Mouse (Mus musculus) myocyte (in vitro differentiated cells): ENCODE results near the gene Nupl2. TPM values are rescaled to one million over a fixed set of nuclear protein-coding genes. Genes with fewer than 3 reads are reported as not detected.

Experiments used
- H3K27me3 ChIP-seq: one replicate; pipeline ENCODE4 v1.6.1; 2011; ENCODE audit not compliant: control insufficient read depth, insufficient read depth, insufficient read length
- H3K36me3 ChIP-seq: one replicate; pipeline ENCODE4 v1.6.1; 2011; ENCODE audit not compliant: control insufficient read depth, insufficient read depth
- H3K4me2 ChIP-seq: one replicate; pipeline ENCODE4 v1.6.1; 2011; ENCODE audit warnings: low read depth, control low read depth
- H3K4me3 ChIP-seq: one replicate; pipeline ENCODE4 v1.5.1; 2011; ENCODE audit warnings: mild to moderate bottlenecking, control low read depth, moderate library complexity
- H3K79me2 ChIP-seq: one replicate; pipeline ENCODE4 v1.6.1; 2011; ENCODE audit not compliant: control insufficient read depth, insufficient read depth
- H3ac ChIP-seq: one replicate; pipeline ENCODE4 v1.6.1; 2011; ENCODE audit not compliant: control insufficient read depth, insufficient read length
- CEBPB ChIP-seq: IDR thresholded peaks from 2 replicates; pipeline ENCODE4 v1.6.1; 2011; ENCODE audit warnings: mild to moderate bottlenecking, moderate library complexity; ENCODE audit not compliant: poor library complexity, insufficient read depth, severe bottlenecking
- E2F4 ChIP-seq: IDR thresholded peaks from one replicate; pipeline ENCODE4 v1.6.1; 2011; ENCODE audit warnings: mild to moderate bottlenecking, control low read depth, moderate library complexity; ENCODE audit not compliant: insufficient read depth
- MAX ChIP-seq: IDR thresholded peaks from one replicate; pipeline ENCODE4 v1.6.1; 2011; ENCODE audit warnings: low read depth, mild to moderate bottlenecking, control low read depth
- MYOD1 ChIP-seq, 3 experiments: IDR thresholded peaks; one replicate each; pipeline ENCODE4 v1.6.1; 2011; ENCODE audit warnings: control low read depth in 2 of 3, low read depth in 2 of 3, mild to moderate bottlenecking in 2 of 3, moderate library complexity in 1 of 3; ENCODE audit not compliant: insufficient read length in 2 of 3, control insufficient read depth in 1 of 3
- MYOG ChIP-seq, 3 experiments: IDR thresholded peaks; one replicate each; pipeline ENCODE4 v1.6.1; 2011; ENCODE audit warnings: control low read depth in 2 of 3, low read depth in 2 of 3, mild to moderate bottlenecking in 2 of 3; ENCODE audit not compliant: insufficient read length in 2 of 3, control insufficient read depth in 1 of 3, insufficient read depth in 1 of 3
- POLR2A ChIP-seq: IDR thresholded peaks from one replicate; pipeline ENCODE4 v1.6.1; 2011; ENCODE audit warnings: low read depth, mild to moderate bottlenecking, control low read depth, moderate library complexity; ENCODE audit not compliant: insufficient read length
- POLR2AphosphoS2 ChIP-seq: IDR thresholded peaks from one replicate; pipeline ENCODE4 v1.6.1; 2011; ENCODE audit warnings: low read depth, control low read depth; ENCODE audit not compliant: insufficient read length
- REST ChIP-seq: IDR thresholded peaks from one replicate; pipeline ENCODE4 v1.6.1; 2011; ENCODE audit warnings: mild to moderate bottlenecking, control low read depth, moderate library complexity; ENCODE audit not compliant: insufficient read depth, insufficient read length
- SRF ChIP-seq: IDR thresholded peaks from one replicate; pipeline ENCODE4 v1.6.1; 2011; ENCODE audit warnings: low read depth; ENCODE audit not compliant: control insufficient read depth, insufficient read length
- TCF12 ChIP-seq: IDR thresholded peaks from one replicate; pipeline ENCODE4 v1.6.1; 2011; ENCODE audit warnings: mild to moderate bottlenecking, control low read depth; ENCODE audit not compliant: poor library complexity, insufficient read depth, severe bottlenecking
- TCF3 ChIP-seq: IDR thresholded peaks from one replicate; pipeline ENCODE4 v1.6.1; 2011; ENCODE audit warnings: low read depth, control low read depth; ENCODE audit not compliant: insufficient read length
- USF1 ChIP-seq: IDR thresholded peaks from one replicate; pipeline ENCODE4 v1.6.1; 2011; ENCODE audit warnings: low read depth, mild to moderate bottlenecking, control low read depth, moderate library complexity
- polyA plus RNA-seq: library from polyadenylated mRNA; unstranded; fragments of >200 nt; fragmentation: generic; extraction: Trizol; gene quantifications from one replicate; pipeline ENCODE4 v1.2.1, GENCODE M21; 2012; ENCODE audit warnings: missing spikeins

Nupl2 gene
- polyA plus RNA-seq, 1 experiment, result 6.0 TPM

- TF ChIP-seq MYOG (IDR thresholded peaks at IDR 0.05; ENCODE audit: control insufficient read depth in 1 of 3, insufficient read depth in 1 of 3, insufficient read length in 2 of 3, low read depth in 2 of 3), result no peak
- no peak for TF ChIP-seq POLR2A
- no peak for TF ChIP-seq SRF
- no peak for TF ChIP-seq E2F4
- TF ChIP-seq MYOD1 (IDR thresholded peaks at IDR 0.05; ENCODE audit: control insufficient read depth in 1 of 3, insufficient read length in 2 of 3, low read depth in 2 of 3), result no peak
- TF ChIP-seq POLR2AphosphoS2, result no peak
- Histone ChIP-seq H3K79me2 (no peaks in the 10 kb centered on the region), H3K36me3 (peaks cover 4% of the 10 kb centered on the region), H3K27me3 (no peaks in the 10 kb centered on the region), H3K4me2 (no peak overlapping the region), H3K4me3 (no peak overlapping the region), H3ac (no peak overlapping the region)
These were observed 38.7 kb upstream of the Nupl2 start for GRCm38 (mm10) chr5:24125910-24126636.

- Histone ChIP-seq H3K36me3 (peaks cover 4% of the 10 kb centered on the region), H3K79me2 (no peaks in the 10 kb centered on the region), H3ac (no peak overlapping the region), H3K4me2 (no peak overlapping the region), H3K27me3 (no peaks in the 10 kb centered on the region), H3K4me3 (no peak overlapping the region)
- TF ChIP-seq TCF3, result no peak
- TF ChIP-seq SRF, result no peak
- no peak for TF ChIP-seq MYOG (IDR thresholded peaks at IDR 0.05; ENCODE audit: control insufficient read depth in 1 of 3, insufficient read depth in 1 of 3, insufficient read length in 2 of 3, low read depth in 2 of 3)
- no peak for TF ChIP-seq POLR2A
- no peak for TF ChIP-seq E2F4
- no peak for TF ChIP-seq POLR2AphosphoS2
These were observed 37.8 kb upstream of the Nupl2 start for GRCm38 (mm10) chr5:24126967-24127366.

GRCm38 (mm10) chr5:24146964-24147363 lies 17.8 kb upstream of the Nupl2 start:
- Histone ChIP-seq H3K4me3 (no peak overlapping the region), H3K4me2 (no peak overlapping the region), H3ac (no peak overlapping the region), H3K27me3 (no peaks in the 10 kb centered on the region), H3K79me2 (no peaks in the 10 kb centered on the region), H3K36me3 (peaks cover 9% of the 10 kb centered on the region)
- TF ChIP-seq TCF3, result no peak
- no peak for TF ChIP-seq POLR2A
- no peak for TF ChIP-seq USF1

- H3K79me2 ChIP-seq, result no peaks in the 10 kb centered on the region
- H3K36me3 ChIP-seq, result no peaks in the 10 kb centered on the region
- no peaks in the 10 kb centered on the region for H3K27me3 ChIP-seq
- no peak overlapping the region for H3K4me3 ChIP-seq
- H3ac ChIP-seq, result no peak overlapping the region
- H3K4me2 ChIP-seq, result no peak overlapping the region
- TF ChIP-seq E2F4 (no peak), TCF3 (no peak), USF1 (no peak), MAX (no peak), SRF (no peak)
These were observed 12.6 kb upstream of the Nupl2 start for GRCm38 (mm10) chr5:24152199-24152598.

- no peaks in the 10 kb centered on the region for H3K27me3 ChIP-seq
- no peak for TF ChIP-seq E2F4
- no peak for TF ChIP-seq CEBPB
- TF ChIP-seq MYOD1 (IDR thresholded peaks at IDR 0.05; ENCODE audit: control insufficient read depth in 1 of 3, insufficient read length in 2 of 3, low read depth in 2 of 3), result no peak
- no peak for TF ChIP-seq REST
- TF ChIP-seq USF1, result no peak
- TF ChIP-seq MAX, result no peak
- TF ChIP-seq POLR2AphosphoS2, result no peak
- TF ChIP-seq TCF12, result no peak
- no peak for TF ChIP-seq POLR2A
- TF ChIP-seq TCF3, result no peak
- TF ChIP-seq SRF, result no peak
- peaks cover 14% of the 10 kb centered on the region for H3K36me3 ChIP-seq
- no peak overlapping the region for H3K4me2 ChIP-seq
- H3ac ChIP-seq, result no peak overlapping the region
- no peaks in the 10 kb centered on the region for H3K79me2 ChIP-seq
- H3K4me3 ChIP-seq, result no peak overlapping the region
These were observed 8.0 kb upstream of the Nupl2 start for GRCm38 (mm10) chr5:24156774-24157173.

GRCm38 (mm10) chr5:24167263-24167662 lies 2.5 kb downstream of the Nupl2 start:
- H3K27me3 ChIP-seq, result no peaks in the 10 kb centered on the region
- TF ChIP-seq TCF12, result no peak
- peaks cover 6% of the 10 kb centered on the region for H3K36me3 ChIP-seq
- H3K4me2 ChIP-seq, result no peak overlapping the region
- no peak overlapping the region for H3K4me3 ChIP-seq
- H3ac ChIP-seq, result no peak overlapping the region
- no peaks in the 10 kb centered on the region for H3K79me2 ChIP-seq
